Mouse (Mus musculus) right cerebral cortex, postnatal 4 days (tissue): ENCODE results near the gene Neb.

ENCODE experiments used
- DNase-seq: peaks from one replicate; pipeline ENCODE4 v3.0.0-alpha.2; 2022

Neb gene

DNA sequence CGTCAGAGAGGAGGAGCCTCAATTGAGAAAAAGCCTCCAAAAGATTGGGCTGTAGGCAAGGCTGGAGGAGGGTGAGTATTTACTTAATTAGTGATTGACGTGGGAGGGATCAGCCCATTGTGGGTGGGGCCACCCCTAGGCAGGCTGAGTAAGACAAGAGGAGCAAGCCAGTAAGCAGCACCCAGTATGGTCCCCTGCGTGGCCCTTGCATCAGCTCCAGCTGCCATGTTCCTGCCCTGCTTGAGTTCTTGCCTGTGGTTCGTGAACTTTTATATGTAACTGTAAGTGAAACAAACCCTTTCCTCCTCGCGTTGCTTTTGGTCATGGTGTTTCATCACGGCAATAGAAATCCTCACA is at the start of gene Neb:
Gene Neb (minus strand): TSS at position 27 of the 357 bp plus-strand sequence.
- no peak for DNase-seq

DNA sequence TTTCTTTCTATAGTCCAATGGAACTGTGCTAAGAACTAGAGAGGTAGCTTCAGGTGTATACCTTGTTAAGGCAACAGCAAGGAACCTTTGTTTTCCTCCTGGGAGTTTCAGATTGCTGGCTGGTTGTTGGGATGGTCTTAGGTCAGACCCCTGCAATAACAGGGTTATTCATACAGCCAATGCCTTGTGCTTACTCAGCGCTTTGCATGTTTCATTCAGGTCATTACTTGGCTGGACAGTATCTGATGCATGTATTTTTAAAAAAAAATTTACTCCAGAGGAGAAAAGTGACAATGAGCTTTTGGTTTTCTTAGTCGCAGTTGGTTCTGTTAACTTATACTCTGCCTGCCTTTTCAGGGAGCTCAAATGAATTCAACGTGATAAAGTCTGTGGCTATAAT is 49.1 kb upstream of the Neb start:
- DNase-seq, result no peak

DNA sequence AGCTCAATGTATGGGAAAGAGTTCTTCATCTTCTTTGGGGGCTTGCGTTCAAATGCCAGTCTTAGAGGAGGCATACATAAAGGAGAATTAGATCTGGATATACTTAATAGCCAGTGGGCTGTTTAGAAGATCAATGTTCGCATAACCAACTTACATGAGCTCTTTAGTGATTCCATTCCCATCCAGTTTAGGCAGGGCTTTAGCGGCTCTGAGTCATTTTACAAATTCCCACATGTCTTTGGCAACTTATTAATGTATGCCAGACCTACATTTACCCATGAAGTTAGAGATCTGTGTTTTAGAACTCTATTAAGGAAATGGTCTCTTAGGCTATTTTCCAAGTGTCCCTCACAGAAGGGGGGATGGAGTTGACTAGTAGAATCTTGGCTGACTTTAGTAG is 47.8 kb upstream of the Neb start:
- DNase-seq, result no peak

DNA sequence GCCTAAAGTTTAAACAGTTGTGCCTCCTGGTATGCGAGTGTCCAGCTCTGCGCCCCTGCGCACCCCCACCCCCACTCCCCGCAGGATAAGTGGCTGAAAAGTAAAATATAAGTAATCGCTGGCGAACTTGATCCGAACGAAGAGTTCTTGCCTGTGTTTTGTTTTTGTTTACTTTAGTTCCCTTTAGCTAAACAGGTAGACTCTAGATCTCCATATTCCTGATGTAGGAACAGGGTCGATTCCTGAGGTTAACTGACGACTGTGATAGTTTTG is 47.2 kb upstream of the Neb start:
- DNase-seq, result no peak

DNA sequence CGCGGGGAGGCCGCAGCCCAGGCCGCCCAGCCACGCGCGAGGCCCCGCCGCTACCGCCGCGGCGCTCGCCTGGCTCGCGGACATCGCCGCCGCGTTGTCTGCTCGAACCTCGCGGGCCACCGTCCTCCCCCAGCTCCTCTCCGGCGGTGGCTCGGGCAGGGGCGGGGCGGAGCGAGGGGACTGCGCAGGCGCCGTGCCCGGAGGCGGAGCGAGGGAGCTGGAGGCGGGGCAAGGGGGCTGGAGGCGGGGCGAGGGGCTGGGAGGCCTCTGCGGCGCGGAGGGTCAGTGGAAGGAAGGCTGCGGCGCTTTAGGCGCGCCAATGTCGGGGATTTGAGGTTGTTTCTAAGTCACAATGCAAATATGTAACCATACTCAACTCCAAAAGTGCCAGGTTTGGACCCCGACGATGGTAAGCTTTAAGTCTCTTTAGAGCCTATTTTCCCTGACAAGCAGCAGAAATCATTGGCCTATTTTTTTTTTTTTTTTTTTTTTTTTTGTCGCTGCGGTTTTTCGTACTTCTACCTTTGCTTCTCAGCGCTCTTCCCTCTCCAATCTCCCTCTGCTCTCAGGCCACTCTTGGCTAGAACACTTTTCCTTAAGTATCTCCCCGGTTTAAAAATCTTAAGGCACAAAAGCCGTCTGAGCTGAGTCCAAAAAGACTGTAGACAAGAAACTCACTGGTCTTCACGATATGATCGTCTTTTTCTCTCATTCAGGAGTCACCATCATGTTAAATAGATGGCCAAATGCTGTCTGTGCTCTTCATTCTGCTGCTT is 46.7 kb upstream of the Neb start, which contains the start of gene Arl5a:
Gene Arl5a (minus strand): TSS at position 155 of the 776 bp plus-strand sequence.
- DNase-seq, result peak; percentile 99

DNA sequence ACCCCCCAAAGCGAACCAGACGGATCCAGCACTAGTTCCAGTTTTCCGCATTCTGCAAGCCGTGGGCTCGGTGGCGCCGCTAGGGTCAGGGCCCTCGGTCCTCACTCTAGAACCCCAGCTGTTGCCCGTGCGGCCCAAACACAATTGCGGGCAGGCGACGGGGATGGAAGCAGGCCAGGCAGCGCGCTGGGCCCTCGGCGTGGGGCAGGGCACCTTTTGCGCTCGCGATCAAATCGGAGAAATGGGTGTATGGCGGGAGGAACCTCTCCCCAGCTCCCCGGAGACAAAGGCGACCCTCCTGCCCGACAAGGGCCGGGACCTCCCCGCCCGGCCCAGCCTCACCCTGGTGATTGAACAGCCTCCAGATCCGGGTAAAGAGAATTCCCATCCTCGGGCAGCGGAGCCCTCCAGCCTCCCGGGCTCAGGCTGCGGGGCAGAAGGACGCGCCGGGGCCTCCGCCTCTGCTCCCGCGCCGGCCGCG is 46.0 kb upstream of the Neb start:
- DNase-seq, result peak; percentile 59

DNA sequence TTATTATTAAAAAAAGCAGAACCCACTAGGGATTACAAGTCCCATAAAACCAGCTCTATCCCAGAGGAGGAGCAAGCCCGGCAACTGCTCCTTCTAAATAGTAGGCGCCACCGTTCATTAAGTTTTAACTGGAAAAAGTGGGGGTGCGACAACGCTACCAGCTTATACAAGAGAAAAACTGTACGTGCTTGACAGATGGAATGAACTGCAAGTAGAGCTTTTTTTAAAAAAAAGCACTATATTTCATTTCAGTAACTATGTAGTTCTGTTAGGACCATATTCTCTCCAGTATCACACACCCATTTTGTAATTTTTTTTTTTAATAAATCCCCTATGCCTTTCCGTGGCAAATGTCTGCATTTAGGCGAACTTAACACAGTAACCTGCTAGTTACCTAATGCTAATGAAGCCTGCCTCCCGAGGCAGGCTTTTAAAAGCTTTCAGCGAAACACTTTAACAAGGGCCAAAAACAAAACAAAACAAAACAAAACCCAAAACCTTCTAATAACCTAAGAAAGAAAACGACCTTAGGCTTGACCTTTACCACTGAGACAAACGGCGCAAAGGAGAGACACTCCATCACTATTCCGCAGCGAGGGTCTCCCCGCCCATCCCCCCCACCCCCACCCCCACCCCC is 45.5 kb upstream of the Neb start:
- no peak for DNase-seq

DNA sequence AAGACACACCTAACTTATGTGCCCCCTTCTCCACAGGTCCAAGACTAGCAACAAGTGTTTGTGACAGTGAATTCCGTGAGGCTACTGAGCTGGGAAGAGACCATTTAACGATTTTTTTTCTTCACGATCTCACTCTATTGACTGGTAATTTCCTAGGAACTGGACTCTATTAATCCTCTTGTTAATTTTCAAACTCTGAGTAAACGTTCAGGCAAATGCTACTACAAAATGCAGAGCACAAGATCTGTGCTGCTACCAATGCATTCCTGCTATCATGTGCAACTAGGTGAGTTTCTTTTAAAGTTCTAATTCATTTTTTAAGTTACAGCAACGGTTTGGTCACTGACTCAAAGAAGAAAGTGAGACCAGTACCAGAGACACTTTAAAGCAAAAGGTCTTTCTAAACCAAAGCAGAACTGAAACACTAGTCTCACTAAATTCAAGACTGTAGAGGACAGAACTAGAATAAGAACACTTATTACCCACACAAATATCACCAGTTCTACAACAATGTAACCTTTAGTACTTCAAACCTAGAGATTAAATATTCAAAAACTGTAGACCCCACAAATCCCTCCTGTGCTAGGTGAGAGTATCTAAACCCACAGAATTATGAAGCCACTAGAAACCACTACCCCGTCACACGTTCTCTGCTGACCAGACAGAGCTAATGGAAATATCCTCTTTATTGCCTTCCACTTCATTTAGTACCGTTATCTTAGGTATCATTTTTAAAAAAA is 44.8 kb upstream of the Neb start:
- DNase-seq, result no peak

DNA sequence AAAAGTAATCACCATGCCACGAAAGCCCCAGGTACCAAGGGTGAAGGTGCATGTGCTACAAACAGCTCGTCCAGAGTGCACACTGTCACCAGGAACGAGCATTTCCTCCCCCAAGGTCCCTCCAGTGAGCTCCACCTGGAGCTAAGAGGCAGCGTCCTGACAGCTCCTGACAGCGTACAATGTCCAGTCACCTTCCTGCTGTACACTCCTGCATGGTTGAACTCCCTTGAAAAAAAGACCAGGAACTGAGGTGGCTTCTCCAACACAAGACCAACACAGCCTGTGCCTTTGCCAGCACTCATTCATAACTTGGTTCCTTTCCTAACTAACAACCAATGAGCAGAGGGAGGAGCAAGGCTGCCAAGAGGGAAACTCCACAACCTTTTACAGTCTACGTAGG is 42.9 kb upstream of the Neb start:
- no peak for DNase-seq

DNA sequence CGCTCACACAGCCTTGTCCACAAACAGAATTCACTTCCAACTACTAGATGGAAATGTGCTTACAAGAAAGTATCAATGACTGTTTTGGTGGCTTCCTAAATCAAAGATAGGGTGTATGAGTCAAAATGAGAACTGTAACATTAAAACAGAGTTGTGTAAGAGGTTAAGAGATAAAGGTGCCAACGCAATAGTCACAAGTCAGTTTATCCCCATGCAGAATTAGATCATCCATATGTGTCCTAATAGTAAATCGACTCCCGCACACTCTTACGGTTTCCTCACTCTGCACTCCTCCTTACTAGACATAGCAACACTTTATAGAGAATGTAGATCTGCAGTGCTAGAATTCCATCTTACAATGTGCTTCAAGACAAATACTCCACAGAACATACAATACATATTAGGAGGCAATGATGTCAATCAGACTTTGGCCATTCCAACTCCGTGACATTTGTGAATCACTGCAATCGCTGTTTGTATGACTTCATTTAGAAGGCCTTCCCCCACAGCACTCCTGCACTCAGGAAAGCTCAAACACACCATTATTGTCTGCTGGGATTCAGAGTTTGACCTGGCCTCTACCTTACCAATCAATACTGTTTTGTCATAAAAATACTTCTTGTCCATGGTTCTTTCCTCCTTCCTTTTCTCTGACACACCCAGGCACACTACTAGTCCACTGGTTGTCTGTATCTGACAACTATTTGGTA is 41.9 kb upstream of the Neb start:
- no peak for DNase-seq

DNA sequence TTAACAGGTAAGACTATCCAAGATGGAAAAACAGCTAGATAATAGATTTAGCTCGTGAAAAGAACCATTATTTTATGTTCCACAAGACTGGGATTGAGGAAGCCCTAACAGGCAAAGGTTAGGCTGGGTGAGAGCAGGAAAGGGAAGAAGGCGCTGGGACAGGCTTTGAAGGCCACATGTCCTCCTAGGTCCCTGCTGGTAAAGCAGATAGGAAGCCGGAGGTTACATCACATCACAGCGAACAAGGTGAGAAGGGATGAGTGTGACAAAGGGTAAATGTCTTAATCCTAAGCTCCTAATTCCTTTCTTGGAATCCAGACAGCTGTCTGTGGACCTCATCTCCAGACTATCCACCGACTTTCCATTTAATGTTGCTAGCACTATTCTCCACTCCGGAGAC is 41.0 kb upstream of the Neb start:
- no peak for DNase-seq

DNA sequence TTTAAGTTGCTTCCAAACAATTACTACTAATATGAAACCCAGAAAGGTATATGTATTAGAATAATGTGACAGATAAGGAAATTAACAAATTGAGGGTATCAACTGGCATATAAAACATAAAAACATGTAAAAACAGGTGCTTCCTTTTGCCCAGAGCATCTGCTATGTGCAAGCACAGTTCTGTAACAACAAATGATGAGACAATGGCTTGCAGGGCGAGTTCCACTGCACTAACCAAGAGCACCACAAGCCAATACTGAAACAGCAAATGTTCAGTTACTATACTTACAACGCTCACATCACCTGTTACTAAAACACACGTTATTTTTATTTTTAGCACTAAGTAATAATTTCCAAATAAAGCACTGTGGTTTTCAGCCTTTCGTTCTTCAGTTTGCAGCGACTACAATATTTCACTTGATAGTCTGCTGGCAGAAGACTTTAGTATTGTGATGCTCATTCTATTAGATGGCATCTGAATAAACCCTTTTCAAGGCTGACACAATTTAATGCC is 34.3 kb upstream of the Neb start:
- DNase-seq, result no peak

DNA sequence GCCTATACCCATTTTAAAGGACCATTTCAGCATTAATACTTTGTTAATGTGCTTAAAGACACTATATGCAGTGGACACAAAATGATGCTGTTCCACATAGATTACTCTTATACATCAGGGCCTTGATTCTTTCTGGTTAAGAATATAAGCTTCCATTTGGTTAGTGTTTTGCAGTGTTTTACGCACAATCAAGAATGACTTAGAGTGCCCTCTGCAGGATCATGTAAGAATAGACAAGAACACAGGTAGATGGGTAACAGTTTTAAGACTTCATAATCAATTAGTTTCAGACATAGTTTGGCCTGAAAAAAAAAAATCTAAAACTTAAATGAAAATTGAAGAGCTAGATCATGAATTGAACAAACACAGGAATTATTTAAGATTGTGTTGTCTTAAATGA is 28.2 kb upstream of the Neb start:
- DNase-seq, result no peak

DNA sequence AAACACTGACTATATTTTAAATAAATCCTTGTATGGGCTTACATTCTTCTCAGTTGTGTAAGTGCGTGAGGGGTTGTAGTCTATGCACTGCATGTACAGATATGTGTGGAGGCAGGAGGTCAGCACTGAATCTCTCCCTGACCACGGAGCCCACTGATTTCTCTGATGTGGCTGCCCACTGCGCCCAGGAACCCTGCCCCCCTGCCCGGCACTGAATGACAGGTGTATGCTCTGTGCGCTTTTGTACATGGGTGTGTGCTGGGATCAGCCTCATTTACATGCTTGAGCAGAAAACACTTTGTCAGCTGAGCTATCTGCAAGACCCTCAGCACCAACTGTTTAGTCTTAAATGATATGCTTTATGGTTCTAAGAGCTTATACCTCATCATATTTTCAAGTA is 27.0 kb upstream of the Neb start:
- DNase-seq, result no peak

DNA sequence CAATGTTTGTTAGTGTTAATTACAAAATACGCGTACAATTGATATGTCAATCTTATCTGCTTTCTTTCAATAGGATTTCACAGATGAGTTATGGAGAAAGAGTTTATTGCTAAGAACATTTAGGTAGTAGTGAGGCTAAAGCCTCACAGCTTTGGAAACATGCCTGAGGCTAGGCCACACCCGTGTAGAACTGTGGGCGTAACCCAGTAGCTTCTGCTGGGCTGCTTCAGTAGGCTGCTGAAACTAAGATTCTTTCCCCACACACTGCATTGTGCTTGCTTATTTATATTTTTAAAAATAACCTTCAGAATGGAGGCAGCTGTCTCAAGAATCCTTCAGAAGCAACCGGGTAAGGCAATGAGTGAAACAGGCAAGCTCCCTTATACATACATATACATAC is 16.3 kb upstream of the Neb start:
- no peak for DNase-seq

DNA sequence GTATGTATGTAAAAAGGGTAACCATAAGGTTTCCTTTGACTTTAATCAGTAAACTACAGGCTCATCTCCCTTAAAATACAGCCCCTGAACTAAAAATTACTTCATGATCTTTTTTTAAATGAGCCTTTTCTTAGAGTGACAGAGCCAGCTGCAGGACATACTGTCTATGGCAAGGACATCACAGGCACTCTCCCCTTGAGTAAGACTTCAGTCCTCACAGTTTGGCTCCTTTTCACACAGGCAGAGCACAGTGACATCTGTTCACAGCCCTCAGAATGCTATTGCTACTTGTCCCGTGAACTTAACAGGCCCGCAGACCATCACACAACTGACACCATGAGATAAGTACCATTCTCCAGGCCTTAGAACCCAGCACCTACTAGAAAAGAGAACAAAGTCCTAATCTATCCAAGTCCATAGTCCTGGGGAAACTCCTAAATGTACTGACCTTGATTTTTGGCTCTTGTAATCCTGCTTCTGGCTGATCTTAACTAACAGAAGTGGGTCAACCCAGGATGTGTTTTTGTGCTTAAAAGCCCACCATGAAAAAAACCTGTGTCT is 12.2 kb upstream of the Neb start:
- DNase-seq, result no peak

DNA sequence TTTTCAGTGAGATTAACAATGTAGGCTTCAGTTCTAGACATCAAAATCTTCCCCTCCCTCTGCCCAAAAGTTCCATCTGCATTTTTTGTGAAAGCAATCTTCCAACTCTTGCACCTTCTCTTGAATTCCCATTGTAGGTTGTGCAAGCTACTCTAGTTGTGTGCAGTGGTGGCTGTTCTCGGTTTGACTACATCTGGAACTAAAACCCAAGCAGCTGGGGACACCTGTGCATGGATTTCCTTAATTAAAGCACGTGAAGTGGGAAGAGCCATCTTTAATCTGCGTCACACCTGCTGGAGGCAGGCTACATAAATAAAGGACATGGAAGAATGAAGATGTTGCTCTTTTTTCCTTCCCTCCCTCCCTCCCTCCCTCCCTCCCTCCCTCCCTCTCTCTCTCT is 11.7 kb upstream of the Neb start:
- DNase-seq, result no peak

DNA sequence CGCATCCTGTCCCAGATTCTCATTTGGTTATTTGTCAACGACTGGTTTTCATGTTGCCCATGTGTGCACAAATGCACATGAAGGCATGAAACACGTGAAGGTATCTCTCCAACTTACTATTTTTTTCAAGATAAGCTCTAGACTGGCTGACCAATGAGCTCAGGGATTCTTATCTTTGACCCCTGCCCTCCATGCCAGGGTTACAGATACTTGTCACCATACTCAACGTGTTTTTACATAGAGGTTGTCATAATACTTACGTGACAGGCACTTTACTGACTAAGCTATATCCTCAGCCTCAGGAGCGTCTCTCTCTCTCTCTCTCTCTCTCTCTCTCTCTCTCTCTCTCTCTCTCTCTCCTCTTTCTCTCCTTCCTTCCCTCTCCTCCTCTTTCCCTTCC is 8.2 kb upstream of the Neb start:
- DNase-seq, result no peak

DNA sequence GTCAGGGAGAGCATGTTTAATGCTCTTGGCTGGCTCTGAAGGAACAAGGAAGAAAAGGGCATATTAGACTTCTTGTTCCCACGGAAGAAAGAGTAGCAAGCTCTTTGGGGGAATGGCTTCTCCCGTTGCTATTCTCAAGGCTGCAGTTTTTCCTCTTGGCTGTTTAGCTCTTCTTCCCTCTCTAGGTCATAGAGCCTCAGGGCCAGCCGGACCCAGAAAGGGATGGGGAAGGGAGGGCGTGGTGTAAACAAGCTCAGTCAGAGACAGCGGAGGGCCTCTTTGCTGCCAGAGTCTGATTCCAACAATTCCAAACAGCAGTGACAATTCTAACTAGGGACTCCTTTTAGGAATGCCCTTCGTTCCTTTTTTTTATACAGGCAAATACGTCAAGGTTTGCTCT is 7.8 kb upstream of the Neb start:
- DNase-seq, result no peak

DNA sequence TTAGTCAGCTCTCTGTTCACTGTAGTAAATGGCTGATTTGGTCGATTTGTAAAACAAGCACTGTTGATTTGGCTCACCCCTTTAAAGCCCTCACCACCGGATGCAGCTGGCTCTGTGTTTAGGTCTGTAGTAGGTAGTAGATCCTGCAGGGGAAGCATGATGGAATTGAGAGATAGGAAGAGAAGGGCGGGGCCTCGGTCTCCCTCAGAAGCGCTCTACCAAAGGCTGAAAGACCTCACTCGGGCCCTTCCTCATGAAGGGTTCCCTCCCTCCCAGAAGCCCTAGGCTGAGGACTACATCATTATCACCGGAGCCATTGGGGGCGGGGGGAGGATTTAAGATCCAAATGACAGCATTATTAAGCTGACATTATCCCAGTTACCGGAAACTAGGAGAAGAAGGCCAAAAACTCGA is 581 bp upstream of the Neb start:
- no peak for DNase-seq

DNA sequence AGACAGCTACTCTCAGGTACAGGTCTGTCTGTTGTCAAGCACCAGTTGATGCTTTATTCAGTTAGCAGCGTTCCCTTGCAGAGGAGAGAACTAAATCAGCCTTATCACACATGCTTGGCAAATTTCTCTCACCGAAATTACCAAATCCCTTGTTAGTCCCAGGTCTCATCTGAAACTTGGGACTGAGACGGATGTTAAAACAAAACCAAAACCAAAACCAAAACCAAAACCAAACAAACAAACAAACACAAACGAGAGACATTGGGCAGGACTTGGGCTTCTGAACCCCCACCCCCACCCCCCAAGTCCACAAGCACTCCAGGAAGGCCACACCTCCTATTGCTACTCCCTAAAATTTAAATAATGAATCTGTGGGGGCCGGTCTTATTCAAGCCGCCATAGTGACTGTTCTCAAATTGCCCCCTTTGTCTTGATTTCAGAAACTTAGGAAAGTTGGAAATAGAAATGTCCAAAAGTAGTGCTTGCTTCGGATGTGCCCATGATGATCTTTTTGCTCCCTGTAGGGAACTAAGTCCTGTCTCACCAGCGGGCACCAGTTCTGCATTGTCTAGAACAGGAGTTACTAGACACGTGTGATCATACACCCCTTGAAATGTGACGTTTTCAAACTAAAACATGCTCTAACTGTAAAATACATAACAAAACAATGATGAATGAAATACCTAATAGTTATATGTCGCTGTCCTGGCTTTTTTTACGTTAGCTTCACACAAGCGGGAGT is 397 bp downstream of the Neb start:
- no peak for DNase-seq

DNA sequence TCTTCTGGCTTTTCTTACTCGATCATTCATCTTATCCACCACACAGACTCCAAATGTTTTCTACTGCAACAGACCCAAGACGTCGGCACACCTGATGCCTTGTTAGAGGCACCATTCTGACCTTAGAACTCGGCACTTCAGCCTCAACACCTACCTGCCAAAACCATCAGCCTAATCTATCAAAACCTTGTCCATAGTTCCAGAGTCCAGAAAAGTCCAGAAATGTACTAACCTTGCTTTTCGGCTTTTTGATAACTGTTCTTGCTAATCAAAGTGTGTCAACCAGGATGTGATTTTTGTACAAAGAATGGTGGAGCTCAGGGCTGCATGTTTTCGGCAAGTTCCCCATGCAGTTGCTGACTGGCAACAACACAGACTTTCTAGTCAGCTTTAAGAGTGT is 3.6 kb downstream of the Neb start:
- no peak for DNase-seq
